Mouse (Mus musculus): ENCODE measurements around the gene Oat. TPM values are rescaled to one million over a fixed set of nuclear protein-coding genes. Genes with fewer than 3 reads are reported as not detected.

Gene Oat
- total and polyA plus RNA-seq, 3 experiments: 87.6 to 204 (median 104) TPM

DNA sequence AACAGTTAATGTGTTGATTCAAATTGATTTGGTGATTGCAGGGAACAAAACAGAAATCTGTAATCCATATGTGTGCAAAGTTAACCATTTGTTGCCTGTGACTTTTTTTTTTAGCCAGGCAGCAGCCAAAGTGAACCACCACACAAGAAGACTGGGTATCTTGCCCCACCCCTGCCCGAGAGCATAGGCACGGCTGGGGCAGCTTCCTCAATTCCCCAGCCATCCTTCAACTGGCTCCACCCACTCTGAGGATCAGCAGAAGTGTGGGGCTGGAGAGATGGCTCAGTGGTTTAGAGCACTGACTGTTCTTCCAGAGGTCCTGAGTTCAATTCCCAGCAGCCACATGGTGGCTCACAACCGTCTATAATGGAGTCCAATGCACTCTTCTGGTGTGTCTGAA, 34.6 kb downstream of the Oat start:
- H3K4me1 ChIP-seq (ENCODE audit: control insufficient read depth in 1 of 2, insufficient read depth in 2 of 2): no peaks in the 10 kb centered on the region
- H3K79me2 ChIP-seq (replicated peaks; ENCODE audit: control insufficient read depth, extremely low read depth, insufficient read depth, poor library complexity, severe bottlenecking): no peaks in the 10 kb centered on the region
- no peaks in the 10 kb centered on the region for H3K36me3 ChIP-seq (replicated peaks in 1 of 2; ENCODE audit: control insufficient read depth in 1 of 2, insufficient read depth in 1 of 2, low read length in 1 of 2)
- no peak overlapping the region for H3K27ac ChIP-seq (ENCODE audit: insufficient read depth, low read depth)
- dilution Hi-C loops (cut with MboI; ENCODE audit: extremely low pct_ligation_motif_present, extremely low pct_unique_long_range_greater_than_20kb, low sequenced_read_pairs): no loop called here
- H3K4me3 ChIP-seq (replicated peaks in 1 of 3; ENCODE audit: low read depth in 2 of 3, low read length in 2 of 3, poor library complexity in 1 of 3): no peak overlapping the region
- no peak for DNase-seq (ENCODE audit: extremely low read depth)
- peaks cover 94% of the 10 kb centered on the region for H3K27me3 ChIP-seq (replicated peaks)
- TF ChIP-seq ZKSCAN1 (IDR thresholded peaks at IDR 0.05; ENCODE audit: borderline replicate concordance, low read depth, low read length): no peak
- TF ChIP-seq SMC3 (IDR thresholded peaks at IDR 0.05; ENCODE audit: low read depth, low read length): no peak
- TF ChIP-seq NRF1 (IDR thresholded peaks at IDR 0.05; ENCODE audit: low read depth, low read length): no peak
- TF ChIP-seq ZMIZ1 (IDR thresholded peaks at IDR 0.05; ENCODE audit: low read depth, low read length): no peak
- no peak for TF ChIP-seq JUND (conservative IDR thresholded peaks at IDR 0.05; ENCODE audit: low read depth, low read length)
- no peaks in the 10 kb centered on the region for H3K9me3 ChIP-seq (replicated peaks; ENCODE audit: low read length)
- in situ Hi-C loops (cut with MboI; ENCODE audit: low pct_ligation_motif_present, low pct_unique_long_range_greater_than_20kb, low sequenced_read_pairs): loop anchor here (10.0 to 25.0 kb wide), 3 partner anchors 47 to 654 kb away; no protein-coding TSS in a partner anchor
- no peak overlapping the region for H3K4me2 ChIP-seq (ENCODE audit: insufficient read depth, low read depth, poor library complexity, severe bottlenecking)
- no peak overlapping the region for H3K9ac ChIP-seq (ENCODE audit: insufficient read depth, low read depth)

GRCm38 (mm10) chr7:132540597-132540996, 35.6 kb downstream of the Oat start:
- no peak overlapping the region for H3K4me2 ChIP-seq (ENCODE audit: insufficient read depth, low read depth, poor library complexity, severe bottlenecking)

GRCm38 (mm10) chr7:132529206-132529605, 47.0 kb downstream of the Oat start:
- Histone ChIP-seq H3K9ac (ENCODE audit: insufficient read depth, low read depth) (no peak overlapping the region), H3K27me3 (replicated peaks) (peaks cover 82% of the 10 kb centered on the region), H3K4me3 (replicated peaks in 1 of 3; ENCODE audit: low read depth in 2 of 3, low read length in 2 of 3, poor library complexity in 1 of 3) (no peak overlapping the region), H3K79me2 (replicated peaks; ENCODE audit: control insufficient read depth, extremely low read depth, insufficient read depth, poor library complexity, severe bottlenecking) (no peaks in the 10 kb centered on the region), H3K4me1 (ENCODE audit: control insufficient read depth in 1 of 2, insufficient read depth in 2 of 2) (no peaks in the 10 kb centered on the region), H3K9me3 (replicated peaks; ENCODE audit: low read length) (no peaks in the 10 kb centered on the region), H3K4me2 (ENCODE audit: insufficient read depth, low read depth, poor library complexity, severe bottlenecking) (no peak overlapping the region), H3K27ac (ENCODE audit: insufficient read depth, low read depth) (no peak overlapping the region), H3K36me3 (replicated peaks in 1 of 2; ENCODE audit: control insufficient read depth in 1 of 2, insufficient read depth in 1 of 2, low read length in 1 of 2) (no peaks in the 10 kb centered on the region)
- TF ChIP-seq CHD1 (IDR thresholded peaks at IDR 0.05; ENCODE audit: low read depth, low read length) (no peak), ZC3H11A (IDR thresholded peaks at IDR 0.05; ENCODE audit: low read depth, low read length) (no peak), MAZ (IDR thresholded peaks at IDR 0.05; ENCODE audit: low read depth, low read length) (no peak), EP300 (IDR thresholded peaks at IDR 0.05; ENCODE audit: low read length) (no peak), KAT2A (IDR thresholded peaks at IDR 0.05; ENCODE audit: insufficient replicate concordance, low read length) (no peak), SMC3 (IDR thresholded peaks at IDR 0.05; ENCODE audit: low read depth, low read length) (no peak)
- no peak for DNase-seq (ENCODE audit: extremely low read depth)
- in situ Hi-C loops (cut with MboI; ENCODE audit: low pct_ligation_motif_present, low pct_unique_long_range_greater_than_20kb, low sequenced_read_pairs) (loop anchor here (25.0 kb wide), 1 partner anchor 642 kb away; no protein-coding TSS in a partner anchor), dilution Hi-C loops (cut with MboI; ENCODE audit: extremely low pct_ligation_motif_present, extremely low pct_unique_long_range_greater_than_20kb, low sequenced_read_pairs) (no loop called here)

More at GRCm38 (mm10) chr7:132540597-132540996, 35.6 kb downstream of the Oat start:
- H3K36me3 ChIP-seq (replicated peaks in 1 of 2; ENCODE audit: control insufficient read depth in 1 of 2, insufficient read depth in 1 of 2, low read length in 1 of 2): no peaks in the 10 kb centered on the region
- in situ Hi-C loops (cut with MboI; ENCODE audit: low pct_ligation_motif_present, low pct_unique_long_range_greater_than_20kb, low sequenced_read_pairs): loop anchor here (10.0 to 25.0 kb wide), 3 partner anchors 46 to 653 kb away; no protein-coding TSS in a partner anchor
- no peaks in the 10 kb centered on the region for H3K79me2 ChIP-seq (replicated peaks; ENCODE audit: control insufficient read depth, extremely low read depth, insufficient read depth, poor library complexity, severe bottlenecking)
- H3K27me3 ChIP-seq (replicated peaks): peaks cover 90% of the 10 kb centered on the region
- dilution Hi-C loops (cut with MboI; ENCODE audit: extremely low pct_ligation_motif_present, extremely low pct_unique_long_range_greater_than_20kb, low sequenced_read_pairs): no loop called here
- no peak overlapping the region for H3K27ac ChIP-seq (ENCODE audit: insufficient read depth, low read depth)
- peaks cover 0 to 1% of the 10 kb centered on the region in 2 experiments; a peak in 1 of 4 replicates for H3K4me1 ChIP-seq (ENCODE audit: control insufficient read depth in 1 of 2, insufficient read depth in 2 of 2)
- H3K4me3 ChIP-seq (replicated peaks in 1 of 3; ENCODE audit: low read depth in 2 of 3, low read length in 2 of 3, poor library complexity in 1 of 3): no peak overlapping the region
- H3K9ac ChIP-seq (ENCODE audit: insufficient read depth, low read depth): no peak overlapping the region
- H3K9me3 ChIP-seq (replicated peaks; ENCODE audit: low read length): no peaks in the 10 kb centered on the region
- no peak for DNase-seq (ENCODE audit: extremely low read depth)
- TF ChIP-seq MAFK (IDR thresholded peaks at IDR 0.05; ENCODE audit: insufficient replicate concordance, low read length): peak; percentile 54; the same call in 1 of the 2 replicates
- TF ChIP-seq BHLHE40 (IDR thresholded peaks at IDR 0.05; ENCODE audit: low read depth, low read length): no peak
